Mouse (Mus musculus) neural tube, embryonic 11.5 days (tissue): Measurements from ENCODE around the gene D5Ertd579e. TPM values are rescaled to one million over a fixed set of nuclear protein-coding genes. Genes with fewer than 3 reads are reported as not detected.

Experiments
- ATAC-seq: fragments of 200-750 bp; cut with Nextera tagmentation; 2 replicates; pipeline ENCODE4 v1.8.0; 2017; ENCODE audit warnings: moderate number of reproducible peaks, mild to moderate bottlenecking, moderate TSS enrichment, moderate library complexity; ENCODE audit not compliant: insufficient read depth, low FRiP score, low TSS enrichment
- DNase-seq: peaks from one replicate; pipeline ENCODE4 v3.0.0-alpha.2; 2015; ENCODE audit warnings: low spot score
- H3K27ac ChIP-seq: fragments of 300-500 bp; sonication (generic); 2 replicates; pipeline ENCODE4 v1.5.1; 2014; ENCODE audit warnings: low read depth, mild to moderate bottlenecking, low read length
- H3K27me3 ChIP-seq: fragments of 300-500 bp; sonication (generic); 2 replicates; pipeline ENCODE4 v1.6.1; 2014; ENCODE audit warnings: mild to moderate bottlenecking, low read length, mixed read lengths; ENCODE audit not compliant: control insufficient read depth, insufficient read depth
- H3K36me3 ChIP-seq: fragments of 300-500 bp; sonication (generic); 2 replicates; pipeline ENCODE4 v1.6.1; 2014; ENCODE audit warnings: mild to moderate bottlenecking, low read length, moderate library complexity, mixed read lengths; ENCODE audit not compliant: control insufficient read depth, insufficient read depth
- H3K4me1 ChIP-seq: fragments of 300-500 bp; sonication (generic); 2 replicates; pipeline ENCODE4 v1.6.1; 2014; ENCODE audit warnings: low read length, mixed read lengths; ENCODE audit not compliant: control insufficient read depth, insufficient read depth
- H3K4me2 ChIP-seq: fragments of 300-500 bp; sonication (generic); 2 replicates; pipeline ENCODE4 v1.6.1; 2014; ENCODE audit warnings: low read depth, mild to moderate bottlenecking, moderate library complexity
- H3K4me3 ChIP-seq: fragments of 300-500 bp; sonication (generic); 2 replicates; pipeline ENCODE4 v1.5.1; 2014; ENCODE audit warnings: low read depth, low read length
- H3K9ac ChIP-seq: fragments of 300-500 bp; sonication (generic); 2 replicates; pipeline ENCODE4 v1.6.1; 2014; ENCODE audit warnings: mild to moderate bottlenecking, low read length
- H3K9me3 ChIP-seq: fragments of 300-500 bp; sonication (generic); 2 replicates; pipeline ENCODE4 v1.6.1; 2016; ENCODE audit warnings: low read length; ENCODE audit not compliant: control insufficient read depth
- WGBS: fragments of 180-500 bp; shearing (Covaris S2); extraction: QIAGEN DNeasy Blood & Tissue Kit; methylation state at CpG from one replicate; pipeline ENCODE4 v1.1.7; 2014; 5-methylcytosine and 5-hydroxymethylcytosine counted together
- polyA plus RNA-seq: library from polyadenylated mRNA; unstranded; fragments of >200 nt; fragmentation: Nextera tagmentation; extraction: Ambion mirVana; gene quantifications from 2 replicates; pipeline ENCODE4 v1.2.1, GENCODE M21; 2014

The D5Ertd579e gene
- polyA plus RNA-seq, 1 experiment from 2014 or later, result 36.4 TPM

DNA sequence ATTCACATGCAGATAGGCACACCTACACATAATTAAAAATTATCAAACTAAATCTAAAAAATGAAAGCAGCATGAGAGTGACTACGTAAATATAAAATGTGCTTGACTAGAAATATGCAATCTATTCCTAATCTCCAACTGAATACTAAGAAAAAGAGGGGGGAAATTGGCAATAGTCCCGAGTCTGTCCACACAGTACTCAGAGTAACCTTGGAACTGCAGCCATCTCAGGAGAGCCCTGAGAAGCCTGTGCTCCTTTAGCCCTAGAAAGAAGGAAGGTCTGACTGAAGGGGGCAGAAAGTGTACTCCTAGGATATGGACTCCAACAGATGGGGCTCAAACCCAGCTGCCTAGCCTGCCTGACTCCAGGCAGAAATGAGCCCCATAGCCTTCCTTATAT is 137.3 kb downstream of the D5Ertd579e start:
- H3K9me3 ChIP-seq, result no peaks in the 10 kb centered on the region
- H3K4me2 ChIP-seq, result no peak overlapping the region
- no peak overlapping the region for H3K4me3 ChIP-seq
- no peak overlapping the region for H3K9ac ChIP-seq
- no peak overlapping the region for H3K27ac ChIP-seq
- no peaks in the 10 kb centered on the region for H3K36me3 ChIP-seq
- ATAC-seq, result no peak
- DNase-seq, result no peak
- H3K27me3 ChIP-seq, result no peaks in the 10 kb centered on the region
- H3K4me1 ChIP-seq, result no peaks in the 10 kb centered on the region
- 91% methylated on average over 2 of the region's 2 CpGs for WGBS

DNA sequence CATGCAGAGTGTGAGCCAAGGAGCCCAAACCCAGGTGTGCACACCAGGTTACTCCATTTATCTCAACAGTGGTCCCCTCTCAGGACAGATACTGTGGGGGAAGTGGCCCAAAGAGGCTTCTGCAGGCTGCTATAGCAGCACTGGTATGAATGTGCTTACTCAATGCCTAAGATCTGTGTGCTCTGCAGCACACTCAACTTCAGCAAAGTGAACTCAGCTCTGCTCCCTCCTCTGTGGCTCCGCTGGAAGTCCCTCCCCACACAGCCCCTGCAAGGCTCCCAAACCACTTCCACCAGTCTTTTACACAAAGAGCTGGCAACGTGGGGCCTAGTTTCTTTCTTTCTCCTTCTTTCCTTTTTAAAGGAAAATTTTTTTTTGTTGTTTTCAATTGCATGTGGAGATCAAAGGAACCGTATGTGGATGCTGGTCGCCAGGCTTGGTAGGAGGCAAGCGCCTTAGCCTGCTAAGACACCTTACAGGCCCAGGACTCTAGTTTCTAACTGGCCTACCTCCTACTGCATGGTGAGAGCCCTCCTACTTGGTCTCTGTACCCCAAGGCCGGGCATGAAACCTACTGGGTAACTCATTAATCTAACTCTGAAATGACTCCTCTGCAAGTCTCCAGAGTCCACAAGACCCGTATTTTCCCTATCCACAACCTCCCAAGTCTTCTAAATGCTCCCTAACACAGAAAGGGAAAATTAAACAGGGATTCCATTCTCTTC is 138.1 kb downstream of the D5Ertd579e start:
- Histone ChIP-seq H3K27ac (no peak overlapping the region), H3K4me1 (no peaks in the 10 kb centered on the region), H3K9ac (no peak overlapping the region), H3K4me3 (no peak overlapping the region), H3K36me3 (no peaks in the 10 kb centered on the region), H3K4me2 (no peak overlapping the region), H3K27me3 (no peaks in the 10 kb centered on the region), H3K9me3 (no peaks in the 10 kb centered on the region)
- 42% methylated on average over 7 of the region's 7 CpGs for WGBS
- ATAC-seq (no peak), DNase-seq (no peak)

DNA sequence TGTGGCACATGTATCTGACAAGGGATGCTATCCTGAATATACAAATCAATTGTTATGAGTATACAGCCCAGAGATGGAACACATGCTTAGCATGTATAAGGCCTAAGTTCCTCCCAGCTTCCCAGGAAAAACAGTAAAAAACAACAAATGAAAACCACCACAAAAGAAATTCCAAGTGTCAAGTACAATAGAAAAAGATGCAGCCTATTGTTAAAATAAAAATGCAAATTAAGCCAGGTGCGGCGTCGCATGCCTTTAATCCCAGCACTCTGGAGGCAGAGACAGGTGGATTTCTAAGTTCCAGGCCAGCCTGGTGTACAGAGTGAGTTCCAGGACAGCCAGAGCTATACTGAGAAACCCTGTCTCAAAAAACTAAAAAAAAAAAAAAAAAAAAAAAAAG is 138.9 kb downstream of the D5Ertd579e start:
- no peaks in the 10 kb centered on the region for H3K4me1 ChIP-seq
- H3K9me3 ChIP-seq, result no peaks in the 10 kb centered on the region
- 60% methylated on average over 3 of the region's 3 CpGs for WGBS
- DNase-seq, result no peak
- H3K4me2 ChIP-seq, result no peak overlapping the region
- H3K27ac ChIP-seq, result no peak overlapping the region
- no peaks in the 10 kb centered on the region for H3K36me3 ChIP-seq
- H3K27me3 ChIP-seq, result no peaks in the 10 kb centered on the region
- H3K9ac ChIP-seq, result no peak overlapping the region
- ATAC-seq, result no peak
- no peak overlapping the region for H3K4me3 ChIP-seq

DNA sequence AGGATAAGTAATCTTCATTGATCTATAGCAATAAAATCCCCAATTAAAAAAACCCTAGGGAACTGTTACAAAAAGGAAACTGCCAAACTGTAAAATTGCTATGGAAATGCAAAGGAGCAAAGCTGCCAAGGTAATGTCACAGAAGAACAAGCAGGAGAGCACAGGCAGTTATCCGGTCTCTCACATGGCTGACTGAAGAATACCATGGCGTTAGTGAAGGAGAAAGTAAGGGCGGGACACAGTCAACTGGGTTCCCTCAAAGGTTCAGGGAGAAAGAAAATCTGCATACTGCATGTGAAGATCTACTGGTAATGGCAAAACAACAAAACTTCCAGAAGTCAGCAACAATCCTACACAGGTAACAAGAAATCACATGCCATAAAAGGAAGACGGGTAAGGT is 139.5 kb downstream of the D5Ertd579e start:
- no peak overlapping the region for H3K4me3 ChIP-seq
- no peak overlapping the region for H3K9ac ChIP-seq
- no peak overlapping the region for H3K4me2 ChIP-seq
- 73% methylated on average over 4 of the region's 4 CpGs for WGBS
- H3K9me3 ChIP-seq, result no peaks in the 10 kb centered on the region
- H3K36me3 ChIP-seq, result no peaks in the 10 kb centered on the region
- no peak for ATAC-seq
- no peaks in the 10 kb centered on the region for H3K4me1 ChIP-seq
- H3K27me3 ChIP-seq, result no peaks in the 10 kb centered on the region
- no peak overlapping the region for H3K27ac ChIP-seq
- DNase-seq, result no peak

DNA sequence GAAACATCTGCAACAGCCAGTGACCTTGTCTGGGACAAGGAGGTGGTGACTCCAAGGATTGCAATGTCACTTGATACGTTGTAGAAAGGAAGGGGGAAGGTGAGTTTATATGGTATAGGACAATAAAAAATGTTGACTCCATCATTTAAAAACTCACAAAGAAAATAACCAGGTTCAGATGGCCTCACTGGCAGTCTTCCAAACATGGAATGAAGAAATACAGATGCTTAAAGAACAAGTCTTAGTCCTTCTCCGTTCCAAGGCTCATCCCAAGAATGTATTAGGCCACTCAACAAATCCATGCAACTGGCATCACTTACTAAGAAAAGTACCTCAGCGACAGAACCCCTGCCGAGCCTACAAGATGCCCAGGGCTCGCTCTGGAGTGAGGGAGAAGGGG is 141.3 kb downstream of the D5Ertd579e start:
- no peaks in the 10 kb centered on the region for H3K27me3 ChIP-seq
- whole genome bisulfite sequencing, result 82% methylated on average over 5 of the region's 5 CpGs
- DNase-seq, result no peak

DNA sequence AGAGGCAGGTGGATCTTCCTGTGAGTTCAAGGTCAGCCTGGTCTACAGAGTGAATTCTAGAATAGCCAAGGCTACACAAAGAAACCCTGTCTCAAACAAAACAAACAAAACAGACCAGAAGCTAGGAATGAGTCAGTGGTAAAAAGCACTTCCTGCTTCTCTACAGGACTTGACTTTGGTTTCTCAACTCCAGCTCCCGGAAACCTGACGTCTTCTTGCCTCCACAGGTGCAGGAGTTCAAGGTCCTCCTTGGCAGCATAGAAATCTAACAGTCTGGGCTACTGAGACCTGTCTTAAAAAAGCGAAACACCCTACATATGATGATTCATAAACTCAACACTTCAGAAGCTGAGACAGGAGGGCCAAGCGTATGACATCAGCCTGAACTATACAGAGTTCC is 141.9 kb downstream of the D5Ertd579e start:
- Histone ChIP-seq H3K36me3 (no peaks in the 10 kb centered on the region), H3K27ac (no peak overlapping the region), H3K9me3 (no peaks in the 10 kb centered on the region), H3K4me3 (no peak overlapping the region), H3K4me1 (no peaks in the 10 kb centered on the region), H3K9ac (no peak overlapping the region), H3K27me3 (no peaks in the 10 kb centered on the region), H3K4me2 (no peak overlapping the region)
- DNase-seq (no peak), ATAC-seq (no peak)
- 92% methylated on average over 4 of the region's 4 CpGs for WGBS

More for the DNA sequence above, 141.3 kb downstream of the D5Ertd579e start:
- H3K36me3 ChIP-seq, result no peaks in the 10 kb centered on the region
- H3K4me1 ChIP-seq, result no peaks in the 10 kb centered on the region
- no peak overlapping the region for H3K9ac ChIP-seq
- no peak for ATAC-seq
- no peak overlapping the region for H3K4me3 ChIP-seq
- no peaks in the 10 kb centered on the region for H3K9me3 ChIP-seq
- H3K4me2 ChIP-seq, result no peak overlapping the region
- H3K27ac ChIP-seq, result no peak overlapping the region

DNA sequence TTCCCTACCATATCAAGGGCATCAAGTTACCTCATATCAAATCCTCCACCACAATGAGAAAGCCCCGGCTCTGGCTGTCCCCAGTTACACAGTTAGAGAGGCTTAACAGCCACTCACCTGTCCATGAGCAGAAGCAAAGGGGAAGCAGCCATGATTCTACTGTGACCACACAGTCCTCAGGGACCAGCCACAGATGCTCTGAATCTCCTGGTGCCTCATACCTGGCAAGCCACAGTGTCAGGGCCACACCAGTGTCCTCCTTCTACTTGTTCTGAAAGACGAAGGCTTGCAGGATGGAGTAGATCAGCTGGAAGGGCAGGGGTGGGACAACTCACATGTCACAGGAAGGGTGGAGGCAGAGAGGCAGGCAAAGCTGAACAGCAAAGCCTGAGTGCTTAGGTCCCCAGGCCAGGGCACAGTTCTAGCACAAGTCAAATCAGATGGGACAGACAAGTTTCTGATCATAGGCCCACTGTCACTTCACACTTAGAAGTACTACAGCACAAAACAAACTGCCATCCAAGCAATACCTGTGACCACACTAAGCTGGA is 142.7 kb downstream of the D5Ertd579e start:
- no peaks in the 10 kb centered on the region for H3K36me3 ChIP-seq
- ATAC-seq, result no peak
- no peak overlapping the region for H3K9ac ChIP-seq
- no peaks in the 10 kb centered on the region for H3K9me3 ChIP-seq
- H3K27ac ChIP-seq, result no peak overlapping the region
- no peak overlapping the region for H3K4me2 ChIP-seq
- no peaks in the 10 kb centered on the region for H3K27me3 ChIP-seq
- H3K4me1 ChIP-seq, result no peaks in the 10 kb centered on the region
- no peak overlapping the region for H3K4me3 ChIP-seq
- WGBS, result 79% methylated on average over 2 of the region's 2 CpGs
- no peak for DNase-seq

DNA sequence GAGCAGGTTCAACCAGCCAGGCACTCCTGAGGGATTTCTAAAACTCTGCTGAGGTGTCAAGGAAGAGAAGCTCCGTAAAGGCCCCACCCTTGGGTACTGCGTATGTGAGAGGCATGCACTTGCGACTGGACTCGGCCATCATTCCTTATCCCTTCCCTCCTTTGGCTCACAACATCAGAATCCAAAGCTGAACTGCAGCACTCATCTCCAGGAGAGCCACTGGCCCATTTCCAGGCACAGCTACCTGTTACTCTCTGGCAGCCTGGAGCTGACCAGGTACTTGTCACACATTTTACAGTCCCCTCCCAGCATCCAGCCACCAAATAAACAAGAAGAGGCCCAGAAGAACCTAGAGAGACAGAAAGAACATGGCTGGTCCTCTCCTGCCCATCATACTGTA is 143.4 kb downstream of the D5Ertd579e start:
- no peak overlapping the region for H3K27ac ChIP-seq
- no peak for DNase-seq
- H3K27me3 ChIP-seq, result no peaks in the 10 kb centered on the region
- H3K36me3 ChIP-seq, result no peaks in the 10 kb centered on the region
- no peak overlapping the region for H3K4me3 ChIP-seq
- no peak overlapping the region for H3K4me2 ChIP-seq
- 87% methylated on average over 4 of the region's 4 CpGs for WGBS
- no peaks in the 10 kb centered on the region for H3K9me3 ChIP-seq
- no peak overlapping the region for H3K9ac ChIP-seq
- no peak for ATAC-seq
- H3K4me1 ChIP-seq, result no peaks in the 10 kb centered on the region
